ENCODE assay signal across 26 mouse cellular contexts in genomic region chr3:6204656-6205055, GRCm38 (mm10).
"Had no signal": no experiment of that assay in that cellular context is flagged by ENCODE, and none has a peak within 500 bp of the region (broad histone marks: within the 10 kb centered on the region; RNA-seq: fewer than 3 reads in every experiment).

No protein-coding gene starts in this region.

- H3K4me1 ChIP-seq: heart, embryonic 13.5 days; heart, embryonic 15.5 days; hindbrain, embryonic 13.5 days; hindbrain, embryonic 15.5 days; kidney, embryonic 15.5 days; limb, embryonic 13.5 days; limb, embryonic 15.5 days; liver, embryonic 12.5 days had no signal

- H3K4me2 ChIP-seq: heart, embryonic 11.5 days; heart, embryonic 13.5 days; heart, embryonic 15.5 days; hindbrain, embryonic 13.5 days; hindbrain, embryonic 15.5 days; kidney, embryonic 15.5 days; limb, embryonic 13.5 days; limb, embryonic 15.5 days; liver, embryonic 12.5 days had no signal

- DNase-seq: gastrocnemius, postnatal 14 days; gastrocnemius, postnatal 36 days; heart, adult 11 months; heart, adult 2 months; heart, postnatal 14 days; heart, postnatal 36 days; kidney, adult 11 months; kidney, adult 2 months; kidney, adult 9 months; kidney, postnatal 14 days; kidney, postnatal 36 days; layer of hippocampus, adult 9-11 months; layer of hippocampus, postnatal 36 days; left cerebral cortex, postnatal 4 days had no signal

- H3K9me3 ChIP-seq: heart, embryonic 13.5 days; heart, embryonic 15.5 days; hindbrain, embryonic 13.5 days; hindbrain, embryonic 15.5 days; kidney, embryonic 15.5 days; limb, embryonic 13.5 days; limb, embryonic 15.5 days; liver, embryonic 12.5 days had no signal

- ATAC-seq: hindbrain, postnatal 0 days; intestine, embryonic 16.5 days; liver, embryonic 12.5 days had no signal

- H3K9ac ChIP-seq: heart, embryonic 13.5 days; heart, embryonic 15.5 days; hindbrain, embryonic 13.5 days; hindbrain, embryonic 15.5 days; kidney, embryonic 15.5 days; limb, embryonic 13.5 days; limb, embryonic 15.5 days; liver, embryonic 12.5 days had no signal

- H3K27ac ChIP-seq: heart, adult 2 months; heart, embryonic 13.5 days; heart, embryonic 15.5 days; hindbrain, embryonic 13.5 days; hindbrain, embryonic 15.5 days; hindbrain, postnatal 0 days; kidney, embryonic 15.5 days; kidney, postnatal 0 days; limb, embryonic 13.5 days; limb, embryonic 15.5 days; liver, embryonic 12.5 days had no signal

- H3K4me3 ChIP-seq: heart, adult 2 months; heart, embryonic 13.5 days; heart, embryonic 15.5 days; hindbrain, embryonic 13.5 days; hindbrain, embryonic 15.5 days; kidney, embryonic 15.5 days; limb, embryonic 13.5 days; limb, embryonic 15.5 days; liver, embryonic 12.5 days had no signal

- H3K27me3 ChIP-seq: heart, embryonic 13.5 days; heart, embryonic 15.5 days; hindbrain, embryonic 13.5 days; hindbrain, embryonic 15.5 days; kidney, embryonic 15.5 days; limb, embryonic 13.5 days; limb, embryonic 15.5 days; liver, embryonic 12.5 days had no signal

- H3K36me3 ChIP-seq: heart, embryonic 13.5 days; heart, embryonic 15.5 days; hindbrain, embryonic 13.5 days; hindbrain, embryonic 15.5 days; kidney, embryonic 15.5 days; limb, embryonic 13.5 days; limb, embryonic 15.5 days; liver, embryonic 12.5 days had no signal
